Mouse (Mus musculus): ENCODE measurements around the gene Pla2g1b. TPM values are rescaled to one million over a fixed set of nuclear protein-coding genes. Genes with fewer than 3 reads are reported as not detected.

Pla2g1b gene
- polyA plus RNA-seq, 1 experiment from 2014 or later = 0.99 TPM

DNA sequence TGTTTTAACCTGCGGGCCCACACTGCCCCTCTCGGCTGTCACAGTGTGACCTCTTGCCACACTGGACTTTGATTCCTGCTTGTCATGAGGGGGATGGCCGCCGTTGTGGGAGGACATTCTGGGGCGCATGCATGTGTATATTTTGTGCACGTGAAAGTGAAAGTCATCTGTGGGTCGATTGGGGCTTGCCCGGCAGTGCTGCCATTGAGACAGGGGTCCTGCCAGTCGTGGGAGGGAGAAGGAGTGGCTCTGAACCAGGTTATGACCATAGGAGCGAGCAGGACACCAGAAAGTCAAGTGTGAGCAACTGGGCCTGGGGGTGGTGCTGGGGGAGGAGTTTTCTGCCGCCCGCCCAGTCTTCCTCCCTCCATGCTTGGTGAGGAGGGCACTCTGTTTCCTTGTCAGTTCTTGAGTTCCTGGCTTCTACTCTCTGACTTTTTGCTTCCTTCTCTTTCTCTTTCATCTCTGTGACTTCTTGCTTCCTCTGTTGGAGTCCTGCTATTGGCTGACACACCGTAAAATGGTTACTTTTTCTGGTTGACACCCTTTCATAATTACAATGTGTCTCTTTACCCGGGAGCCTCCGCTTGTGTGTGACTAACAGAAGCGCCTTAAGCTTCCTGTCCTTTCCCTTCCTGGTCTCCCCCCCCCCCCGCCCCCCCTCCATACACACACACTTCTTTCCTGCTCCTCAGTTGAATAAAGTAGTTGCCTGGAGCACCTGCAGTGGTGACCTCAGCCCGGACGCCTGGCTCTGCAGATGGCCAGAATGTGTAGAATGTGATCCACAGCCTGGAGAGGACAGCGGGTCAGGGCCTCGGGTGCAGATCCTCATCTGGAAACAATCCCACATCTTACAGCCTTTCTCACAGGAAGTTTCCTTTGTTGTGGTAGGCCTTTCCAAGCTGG, 55.7 kb downstream of the Pla2g1b start:
- peak; percentile 75 for DNase-seq (ENCODE audit: low spot score)

DNA sequence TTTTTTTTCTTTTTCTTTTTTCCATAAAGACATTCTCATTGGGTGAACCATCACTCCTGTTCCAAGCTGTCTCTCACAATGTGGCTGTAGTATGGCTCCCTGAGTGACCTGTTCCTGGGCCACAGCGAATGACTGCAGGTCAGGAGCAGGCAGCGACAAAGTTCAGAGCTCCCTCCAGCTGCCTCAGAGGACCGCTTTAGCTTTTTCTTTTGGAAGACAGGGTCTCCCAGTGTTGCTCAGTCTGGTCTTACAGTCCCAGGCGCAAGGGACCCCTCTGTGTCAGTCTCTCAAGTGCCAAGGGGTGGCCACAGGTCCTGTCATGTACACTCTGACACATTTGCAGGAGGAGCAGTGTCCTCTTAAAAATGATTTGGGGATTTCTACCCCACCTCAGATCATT, 56.5 kb downstream of the Pla2g1b start:
- DNase-seq (ENCODE audit: low spot score) = no peak

DNA sequence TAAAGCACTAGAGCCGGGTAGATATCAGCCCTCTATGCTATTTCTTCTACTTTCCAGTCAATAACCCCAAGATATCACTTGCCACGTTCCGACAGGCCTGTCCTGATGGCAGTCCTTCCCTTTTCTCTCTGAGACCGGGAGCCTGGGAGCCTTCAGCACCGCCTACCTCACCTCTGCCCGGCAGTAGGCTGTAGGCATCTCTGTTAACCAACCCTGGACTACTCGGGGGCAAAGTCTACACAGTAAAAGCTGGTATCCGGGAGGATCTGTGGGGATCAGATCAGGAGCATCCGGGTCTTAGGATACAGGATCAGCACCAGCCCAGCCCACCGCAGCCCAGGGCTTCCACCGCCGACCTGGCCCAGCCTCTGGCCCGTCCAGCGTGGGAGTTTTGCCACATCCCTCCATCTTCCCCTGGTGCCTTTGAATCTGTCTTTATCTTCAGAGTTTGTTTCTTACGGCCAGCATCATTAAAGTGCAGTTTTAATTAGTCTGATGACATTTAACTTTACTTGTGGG, 57.0 kb downstream of the Pla2g1b start:
- no peak for DNase-seq (ENCODE audit: low spot score)

DNA sequence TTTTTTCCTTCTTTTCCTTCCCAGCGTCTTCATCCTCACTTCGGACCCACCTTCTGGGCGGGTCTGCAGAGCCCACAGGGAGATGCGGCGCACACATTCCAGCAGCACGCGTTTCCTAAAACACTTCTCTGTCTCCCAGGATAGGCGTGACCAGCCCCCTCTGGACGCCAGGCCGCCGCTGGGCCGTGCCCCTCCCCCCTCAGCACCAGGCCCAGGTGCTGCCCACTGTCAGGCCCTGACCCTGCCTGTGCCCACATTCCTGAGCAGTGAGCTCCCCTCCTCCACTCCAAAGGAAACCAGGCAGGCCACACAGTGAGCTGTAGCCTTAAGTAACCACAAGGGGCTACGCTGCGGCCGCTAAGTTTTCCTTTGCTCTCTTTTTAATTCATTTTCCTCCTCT, 57.9 kb downstream of the Pla2g1b start:
- DNase-seq (ENCODE audit: low spot score) = no peak

Other genes with a start within 250 kb of the Pla2g1b start
- 229 and 231 TPM in 2 replicates for gene Pop5, start 230.4 kb upstream of the Pla2g1b start, polyA plus RNA-seq (2015; fragmentation: Nextera tagmentation; extraction: Ambion mirVana)
- gene Rnf10, start 193.4 kb upstream of the Pla2g1b start, polyA plus RNA-seq (2015; fragmentation: Nextera tagmentation; extraction: Ambion mirVana) = 88.3 and 98.7 TPM in 2 replicates
- 38.5 TPM in 2 replicates for gene Coq5, start 186.6 kb upstream of the Pla2g1b start, polyA plus RNA-seq (2015; fragmentation: Nextera tagmentation; extraction: Ambion mirVana)
- 1,203 and 1,571 TPM in 2 replicates for gene Dynll1, start 165.3 kb upstream of the Pla2g1b start, polyA plus RNA-seq (2015; fragmentation: Nextera tagmentation; extraction: Ambion mirVana)
- 236 and 257 TPM in 2 replicates for gene Srsf9, start 139.1 kb upstream of the Pla2g1b start, polyA plus RNA-seq (2015; fragmentation: Nextera tagmentation; extraction: Ambion mirVana)
- gene Gatc, start 125.1 kb upstream of the Pla2g1b start, polyA plus RNA-seq (2015; fragmentation: Nextera tagmentation; extraction: Ambion mirVana) = 11.6 and 12.5 TPM in 2 replicates
- 64.6 and 65.2 TPM in 2 replicates for gene Triap1, start 125.0 kb upstream of the Pla2g1b start, polyA plus RNA-seq (2015; fragmentation: Nextera tagmentation; extraction: Ambion mirVana)
- gene Cox6a1, start 117.3 kb upstream of the Pla2g1b start, polyA plus RNA-seq (2015; fragmentation: Nextera tagmentation; extraction: Ambion mirVana) = 1,056 and 1,106 TPM in 2 replicates
- gene Msi1, start 36.7 kb upstream of the Pla2g1b start, polyA plus RNA-seq (2015; fragmentation: Nextera tagmentation; extraction: Ambion mirVana) = 2.2 TPM in 2 replicates
- 17.0 and 17.3 TPM in 2 replicates for gene Sirt4, start 18.5 kb downstream of the Pla2g1b start, polyA plus RNA-seq (2015; fragmentation: Nextera tagmentation; extraction: Ambion mirVana)
- 40.2 and 44.8 TPM in 2 replicates for gene Pxn, start 40.4 kb downstream of the Pla2g1b start, polyA plus RNA-seq (2015; fragmentation: Nextera tagmentation; extraction: Ambion mirVana)
- 1,964 and 2,053 TPM in 2 replicates for gene Rplp0, start 93.2 kb downstream of the Pla2g1b start, polyA plus RNA-seq (2015; fragmentation: Nextera tagmentation; extraction: Ambion mirVana)
- gene Gcn1l1, start 99.0 kb downstream of the Pla2g1b start, polyA plus RNA-seq (2015; fragmentation: Nextera tagmentation; extraction: Ambion mirVana) = 19.9 and 21.5 TPM in 2 replicates
- gene Rab35, start 165.6 kb downstream of the Pla2g1b start, polyA plus RNA-seq (2015; fragmentation: Nextera tagmentation; extraction: Ambion mirVana) = 22.1 and 23.3 TPM in 2 replicates